Mouse (Mus musculus): ENCODE measurements around the gene Rundc3a.
"Not testable (repeated sequence)": the region's sequence is repeated elsewhere in the genome, so short reads cannot be mapped to it uniquely, and the experiment has no call there.

The Rundc3a gene

GRCm38 (mm10) chr11:102393238-102393634 lies at the start of gene Rundc3a:
Rundc3a (plus strand) TSS chr11:102393403.
- DNase-seq (ENCODE audit: low spot score) = peak; percentile 93

- DNase-seq (ENCODE audit: low spot score) = no peak
Observed at GRCm38 (mm10) chr11:102344458-102344857, 48.7 kb upstream of the Rundc3a start.

- DNase-seq (ENCODE audit: low spot score) = no peak
Observed at GRCm38 (mm10) chr11:102346926-102347325, 46.3 kb upstream of the Rundc3a start.

GRCm38 (mm10) chr11:102347683-102348082 lies 45.5 kb upstream of the Rundc3a start:
- DNase-seq (ENCODE audit: low spot score) = no peak

GRCm38 (mm10) chr11:102348101-102348585 lies 45.1 kb upstream of the Rundc3a start:
- no peak for DNase-seq (ENCODE audit: low spot score)

GRCm38 (mm10) chr11:102348771-102349170 lies 44.4 kb upstream of the Rundc3a start:
- no peak for DNase-seq (ENCODE audit: low spot score)

DNA sequence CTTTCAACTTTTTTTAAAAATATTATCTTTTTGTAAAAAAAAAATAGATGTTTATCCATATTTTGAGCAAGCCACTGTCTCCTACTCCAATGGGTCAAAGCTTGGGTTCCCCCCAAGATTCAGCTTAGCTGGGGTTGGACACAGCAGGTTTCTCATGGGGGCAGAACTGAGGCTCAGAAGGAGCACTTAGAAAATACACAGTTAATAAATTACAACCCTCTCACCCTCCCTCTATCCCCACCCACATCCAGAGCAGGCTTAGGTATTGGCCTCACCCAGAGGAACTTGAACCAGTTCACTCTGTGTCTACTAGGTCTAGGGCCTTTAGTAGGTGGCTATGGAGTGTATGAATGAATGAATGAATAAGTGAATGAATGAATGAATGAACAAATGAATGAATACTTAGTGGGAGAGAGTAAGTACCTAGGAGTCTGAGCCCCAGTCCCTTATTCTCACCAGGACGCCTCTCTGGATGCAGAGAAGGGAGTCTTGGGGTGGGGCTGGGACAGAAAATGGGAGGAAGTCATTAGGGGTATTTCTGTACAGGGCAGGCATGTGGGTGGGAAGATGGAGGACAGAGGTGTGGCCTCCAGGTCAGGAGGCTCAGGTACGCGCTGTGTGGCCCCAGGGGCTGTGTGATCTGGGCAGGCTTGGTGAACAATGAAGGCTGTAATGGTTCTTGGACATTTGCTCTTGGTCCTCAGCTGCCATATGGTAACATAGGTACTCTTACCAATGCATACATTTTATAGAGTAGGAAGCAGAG lies 43.8 kb upstream of the Rundc3a start:
- no peak for DNase-seq (ENCODE audit: low spot score)

- peak; percentile 41 for DNase-seq (ENCODE audit: low spot score)
Observed at GRCm38 (mm10) chr11:102350416-102350815, 42.8 kb upstream of the Rundc3a start.

- DNase-seq (ENCODE audit: low spot score) = no peak
Observed at GRCm38 (mm10) chr11:102350981-102351523, 42.2 kb upstream of the Rundc3a start.

DNA sequence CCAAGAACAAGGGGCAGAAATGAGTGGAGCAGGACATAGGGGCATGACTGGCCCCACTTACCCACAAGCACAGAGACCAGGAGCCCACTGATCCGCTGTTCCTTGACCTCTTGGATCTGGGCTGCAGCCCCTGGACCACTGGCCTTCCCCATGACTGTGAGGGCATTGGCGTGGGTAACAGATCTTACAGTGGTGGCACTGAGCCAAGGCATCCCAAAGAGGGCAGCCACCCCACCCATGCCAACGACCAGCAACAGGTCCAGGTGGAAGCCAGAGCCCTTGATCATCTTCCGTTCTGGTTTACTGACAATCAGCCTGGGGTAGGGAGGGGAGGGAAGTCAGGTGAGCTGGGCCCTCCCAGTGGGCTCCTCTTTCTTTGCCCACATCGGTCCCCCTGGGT lies 40.8 kb upstream of the Rundc3a start:
- DNase-seq (ENCODE audit: low spot score) = no peak

DNA sequence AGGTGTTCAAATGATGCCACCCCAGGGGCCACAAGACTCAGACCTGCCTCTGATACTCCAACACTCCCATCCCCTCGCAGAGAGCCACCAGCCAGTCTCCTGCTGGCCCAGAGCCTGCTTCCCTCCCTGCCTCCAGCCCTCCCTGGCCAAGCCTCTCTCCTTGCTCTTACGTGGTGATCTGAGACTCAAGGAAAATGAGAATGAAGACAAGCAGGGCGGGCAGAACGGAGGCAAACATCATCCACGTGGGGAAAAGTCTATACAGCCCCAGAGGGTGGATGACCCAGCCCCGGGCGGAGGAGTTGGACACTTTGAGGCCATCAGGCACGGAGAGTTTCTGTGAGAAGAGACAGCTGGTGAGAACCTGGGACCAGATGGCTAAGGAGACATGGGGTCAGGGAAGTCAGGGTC lies 40.2 kb upstream of the Rundc3a start:
- DNase-seq (ENCODE audit: low spot score) = no peak

GRCm38 (mm10) chr11:102355501-102355900 lies 37.7 kb upstream of the Rundc3a start:
- no peak for DNase-seq (ENCODE audit: low spot score)

- DNase-seq (ENCODE audit: low spot score) = no peak
Observed at GRCm38 (mm10) chr11:102356190-102356589, 37.0 kb upstream of the Rundc3a start.

DNA sequence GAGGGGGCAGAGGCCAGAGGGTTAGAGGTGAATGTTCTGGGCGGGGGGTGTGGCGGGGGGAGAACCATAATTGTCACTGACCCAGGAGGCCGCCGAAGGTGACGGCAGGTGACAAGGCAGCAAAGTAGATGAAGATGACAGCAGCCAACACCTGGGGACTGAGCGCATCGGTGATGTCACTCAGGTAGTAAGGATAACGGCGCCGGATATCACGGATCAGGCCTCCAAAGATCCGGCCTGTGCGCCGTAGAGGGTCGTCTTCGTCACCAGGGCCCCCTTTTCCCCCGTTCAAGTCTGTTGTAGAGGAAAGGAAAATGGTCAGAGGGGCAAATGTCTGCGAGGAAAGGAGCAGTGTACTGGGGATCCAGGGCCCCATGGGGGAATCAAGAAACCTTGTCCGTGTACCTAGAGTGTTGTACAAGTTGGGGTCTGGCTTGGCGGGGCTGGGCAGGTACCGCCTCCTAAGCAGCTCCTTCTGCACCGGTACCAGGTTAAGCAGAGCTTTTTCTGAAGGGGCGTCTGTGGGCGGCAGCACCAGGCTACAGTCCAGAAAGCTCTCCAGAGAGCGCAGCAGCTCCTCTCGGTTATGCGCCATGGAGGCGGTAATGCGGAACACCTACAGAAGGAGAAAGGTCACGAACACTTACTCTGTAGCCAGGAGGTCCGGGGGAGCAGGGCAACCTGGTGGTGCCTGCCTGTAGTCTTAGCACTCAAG lies 36.4 kb upstream of the Rundc3a start:
- DNase-seq (ENCODE audit: low spot score) = no peak

GRCm38 (mm10) chr11:102358365-102358764 lies 34.8 kb upstream of the Rundc3a start:
- DNase-seq (ENCODE audit: low spot score) = no peak

DNA sequence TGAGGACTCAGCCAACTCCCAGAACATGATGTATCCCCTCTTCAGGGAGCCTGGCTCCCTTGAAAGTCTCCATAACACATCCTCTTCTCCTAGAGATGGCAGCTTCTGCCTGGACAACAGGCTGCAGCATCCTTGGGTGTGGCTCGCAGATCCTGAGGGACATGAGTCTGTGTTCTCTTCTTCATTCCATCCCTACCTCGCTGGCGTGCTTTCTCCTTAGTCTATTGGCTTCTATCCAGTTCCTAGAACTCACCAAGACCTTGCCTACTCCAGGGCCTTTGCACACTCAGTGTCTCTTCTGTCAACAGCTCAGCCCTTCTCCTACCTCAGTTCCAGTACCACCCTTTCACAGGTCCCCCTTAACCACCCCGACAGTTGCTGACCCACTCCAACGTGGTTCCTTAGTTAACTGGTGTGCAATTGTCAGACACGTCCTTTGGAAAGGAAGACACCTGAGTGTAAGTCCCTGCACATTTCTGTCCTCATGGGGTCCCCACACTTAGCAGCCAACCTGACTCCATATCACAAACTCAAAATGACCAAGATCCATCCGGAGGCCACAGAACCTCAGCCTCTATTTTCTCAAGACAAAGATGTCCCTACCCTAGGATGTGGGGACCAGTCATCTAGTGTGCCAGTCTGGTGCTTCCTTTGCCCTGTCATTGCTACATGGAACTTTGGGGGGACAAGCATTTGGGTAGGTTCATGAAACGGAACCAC lies 31.3 kb upstream of the Rundc3a start:
- no peak for DNase-seq (ENCODE audit: low spot score)

GRCm38 (mm10) chr11:102363623-102364022 lies 29.6 kb upstream of the Rundc3a start:
- no peak for DNase-seq (ENCODE audit: low spot score)

DNA sequence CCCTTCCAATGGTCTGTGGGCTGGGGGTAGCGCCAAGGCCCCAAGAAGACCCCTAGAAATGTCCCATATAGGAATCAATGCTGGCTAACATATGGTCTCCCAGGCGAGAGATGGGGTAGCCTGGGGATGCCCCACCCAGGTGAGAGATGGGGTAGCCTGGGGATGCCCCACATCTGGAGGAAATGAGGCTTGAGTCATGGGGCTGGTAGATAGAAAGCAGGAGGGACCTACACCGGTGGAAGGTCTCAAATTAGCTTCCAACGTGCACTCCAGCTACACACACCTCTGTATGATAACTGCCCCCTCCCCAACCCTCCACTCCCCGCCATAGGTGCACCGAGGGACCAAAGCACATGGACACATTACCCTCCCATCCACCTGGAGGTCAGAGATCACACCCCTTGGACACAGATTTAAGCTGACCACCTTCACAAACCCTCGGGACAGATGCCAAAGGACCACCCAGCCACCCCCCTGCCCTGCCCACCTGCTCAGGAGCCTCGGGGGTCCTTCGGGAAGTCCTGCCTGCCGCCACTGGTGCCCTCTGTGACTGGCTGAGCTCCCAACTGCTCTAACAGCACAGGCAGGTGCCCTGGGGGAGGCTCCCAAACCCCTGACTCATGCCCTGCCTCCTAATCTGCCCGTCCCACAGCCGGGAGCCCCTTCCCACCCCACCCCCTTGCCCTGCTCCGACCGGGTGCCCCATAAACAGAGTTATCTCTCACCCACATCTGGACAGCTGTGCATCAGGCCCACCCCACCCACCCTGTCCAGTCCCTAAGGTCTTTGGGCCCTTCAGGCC lies 28.4 kb upstream of the Rundc3a start:
- DNase-seq (ENCODE audit: low spot score) = no peak

DNA sequence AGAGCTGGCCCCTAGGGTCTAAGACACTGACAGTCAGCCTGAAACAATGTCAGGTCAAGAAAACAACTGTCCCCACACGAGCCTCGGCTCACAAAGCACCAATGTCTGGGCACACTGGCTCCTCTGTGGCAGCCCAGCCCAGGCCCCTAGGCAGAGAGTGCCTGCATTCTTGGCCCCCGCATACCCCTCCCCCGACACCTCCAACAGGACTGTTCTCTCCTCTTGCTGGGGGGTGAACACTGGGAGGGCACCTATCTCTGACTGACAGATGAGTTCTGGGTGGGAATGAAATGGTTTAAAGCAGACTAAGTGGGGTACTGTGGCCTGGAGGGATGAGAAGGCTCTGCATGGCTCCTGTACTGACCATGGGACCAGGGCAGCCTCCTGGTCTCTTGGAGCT lies 27.5 kb upstream of the Rundc3a start:
- DNase-seq (ENCODE audit: low spot score) = no peak

DNA sequence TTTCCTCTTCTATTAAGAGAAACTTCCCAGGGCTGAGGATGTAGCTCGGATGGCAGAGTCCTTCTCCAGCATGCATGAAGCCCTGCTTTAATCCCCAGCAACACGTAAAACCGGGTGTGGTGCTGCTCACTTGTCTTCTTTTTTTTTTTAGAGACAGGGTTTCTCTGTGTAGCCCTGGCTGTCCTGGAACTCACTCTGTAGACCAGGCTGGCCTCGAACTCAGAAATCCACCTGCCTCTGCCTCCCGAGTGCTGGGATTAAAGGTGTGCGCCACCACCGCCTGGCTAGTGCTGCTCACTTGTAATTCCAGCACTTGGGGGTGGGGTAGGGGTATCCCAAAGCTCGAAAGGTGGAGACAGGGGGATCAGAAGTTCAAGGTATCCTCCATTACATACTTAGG lies 27.1 kb upstream of the Rundc3a start, which contains the start of gene Slc4a1:
Gene Slc4a1, minus strand, starts transcription at position 101 of the 400 bp plus-strand sequence.
- DNase-seq (ENCODE audit: low spot score) = not testable (repeated sequence)

DNA sequence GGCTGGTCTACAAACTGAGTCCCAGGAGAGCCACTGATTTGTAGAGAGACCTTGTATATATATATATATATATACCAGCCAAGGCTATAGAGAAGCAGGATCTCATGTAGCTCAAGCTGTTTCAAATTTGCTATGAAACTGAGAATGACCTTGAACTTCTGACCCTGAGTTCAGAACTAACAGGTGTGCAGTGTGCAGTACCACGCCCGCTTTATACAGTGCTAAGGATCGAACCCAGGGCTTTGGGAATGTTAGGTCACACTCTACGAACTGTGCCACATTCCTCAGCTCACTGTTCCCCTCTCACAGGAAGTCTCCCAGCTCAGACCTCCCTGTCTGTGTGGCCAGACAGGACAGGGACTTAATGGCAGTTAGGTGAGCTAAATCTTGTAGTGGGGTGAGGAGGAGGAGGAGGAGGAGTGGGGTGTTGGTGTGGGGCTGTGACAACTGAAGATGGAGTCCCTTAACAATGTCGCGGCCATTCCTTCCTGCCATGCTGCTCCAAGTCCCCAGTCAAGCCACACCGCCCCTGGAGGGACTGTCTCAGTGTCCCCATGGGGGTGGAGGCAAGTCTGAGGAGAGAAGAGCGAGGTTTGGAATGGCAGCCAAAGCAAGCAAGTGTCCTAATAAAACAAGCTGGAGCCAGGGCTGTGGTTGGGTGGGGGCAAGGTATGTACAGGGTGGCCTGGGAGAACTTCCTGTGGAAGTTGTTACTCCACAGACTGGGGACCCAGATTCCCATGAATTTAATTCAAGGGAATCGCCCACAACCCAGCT lies 25.5 kb upstream of the Rundc3a start:
- DNase-seq (ENCODE audit: low spot score) = no peak

Data from retina, embryonic 14.5 days (tissue).